Mouse (Mus musculus): ENCODE data around the gene Pigl. TPM values are rescaled to one million over a fixed set of nuclear protein-coding genes. Genes with fewer than 3 reads are reported as not detected.

Gene Pigl
- polyA plus RNA-seq, 1 experiment, result 5.8 TPM

GRCm38 (mm10) chr11:62539089-62539890 is 81.0 kb downstream of the Pigl start, which contains the start of gene Cenpv:
Cenpv (minus strand) TSS chr11:62539261.
- WGBS, result 6% methylated on average over 49 of the region's 57 CpGs
- TF ChIP-seq CTCF (IDR thresholded peaks at IDR 0.05; ENCODE audit: extremely low read depth, insufficient read length, insufficient replicate concordance, low read depth, low read length) (no peak), POLR2A (IDR thresholded peaks at IDR 0.05; ENCODE audit: low read depth, low read length) (peak; percentile 72)
- H3K36me3 ChIP-seq (ENCODE audit: control insufficient read depth, insufficient read depth, low read length), result peaks cover 2% of the 10 kb centered on the region
- H3K27ac ChIP-seq (ENCODE audit: insufficient read depth, low read depth, low read length), result peak within 1 kb of the TSS; percentile 76
- no peaks in the 10 kb centered on the region for H3K27me3 ChIP-seq (ENCODE audit: control insufficient read depth, insufficient read depth, low read length)
- H3K4me1 ChIP-seq (ENCODE audit: control insufficient read depth, insufficient read depth, insufficient read length, low read length), result peaks cover 4% of the 10 kb centered on the region; the same call in 1 of the 2 replicates
- H3K4me3 ChIP-seq (ENCODE audit: low read depth, low read length), result peak within 1 kb of the TSS; percentile 96

- H3K27ac ChIP-seq (ENCODE audit: insufficient read depth, low read depth, low read length), result no peak overlapping the region
- H3K36me3 ChIP-seq (ENCODE audit: control insufficient read depth, insufficient read depth, low read length), result no peaks in the 10 kb centered on the region; the same call in 1 of the 2 replicates
- TF ChIP-seq CTCF (IDR thresholded peaks at IDR 0.05; ENCODE audit: extremely low read depth, insufficient read length, insufficient replicate concordance, low read depth, low read length), result no peak
- no peak for TF ChIP-seq POLR2A (IDR thresholded peaks at IDR 0.05; ENCODE audit: low read depth, low read length)
- H3K27me3 ChIP-seq (ENCODE audit: control insufficient read depth, insufficient read depth, low read length), result no peaks in the 10 kb centered on the region
- H3K4me1 ChIP-seq (ENCODE audit: control insufficient read depth, insufficient read depth, insufficient read length, low read length), result peaks cover 2% of the 10 kb centered on the region; the same call in 1 of the 2 replicates
- 90% methylated on average over 7 of the region's 7 CpGs for WGBS
- H3K4me3 ChIP-seq (ENCODE audit: low read depth, low read length), result no peak overlapping the region
Measured at GRCm38 (mm10) chr11:62540167-62540566, 81.9 kb downstream of the Pigl start.

- Histone ChIP-seq H3K27ac (ENCODE audit: insufficient read depth, low read depth, low read length) (no peak overlapping the region), H3K27me3 (ENCODE audit: control insufficient read depth, insufficient read depth, low read length) (no peaks in the 10 kb centered on the region), H3K4me1 (ENCODE audit: control insufficient read depth, insufficient read depth, insufficient read length, low read length) (peaks cover 2% of the 10 kb centered on the region; the same call in 1 of the 2 replicates), H3K4me3 (ENCODE audit: low read depth, low read length) (no peak overlapping the region), H3K36me3 (ENCODE audit: control insufficient read depth, insufficient read depth, low read length) (no peaks in the 10 kb centered on the region)
- 49% methylated on average over 2 of the region's 2 CpGs for WGBS
- no peak for TF ChIP-seq CTCF (IDR thresholded peaks at IDR 0.05; ENCODE audit: extremely low read depth, insufficient read length, insufficient replicate concordance, low read depth, low read length)
- no peak for TF ChIP-seq POLR2A (IDR thresholded peaks at IDR 0.05; ENCODE audit: low read depth, low read length)
Measured at GRCm38 (mm10) chr11:62540969-62541368, 82.7 kb downstream of the Pigl start.

GRCm38 (mm10) chr11:62541581-62541980 is 83.3 kb downstream of the Pigl start:
- no peak for TF ChIP-seq POLR2A (IDR thresholded peaks at IDR 0.05; ENCODE audit: low read depth, low read length)
- no peak for TF ChIP-seq CTCF (IDR thresholded peaks at IDR 0.05; ENCODE audit: extremely low read depth, insufficient read length, insufficient replicate concordance, low read depth, low read length)
- peaks cover 2% of the 10 kb centered on the region; the same call in 1 of the 2 replicates for H3K4me1 ChIP-seq (ENCODE audit: control insufficient read depth, insufficient read depth, insufficient read length, low read length)
- H3K27me3 ChIP-seq (ENCODE audit: control insufficient read depth, insufficient read depth, low read length), result no peaks in the 10 kb centered on the region
- no peak overlapping the region for H3K27ac ChIP-seq (ENCODE audit: insufficient read depth, low read depth, low read length)
- no peaks in the 10 kb centered on the region for H3K36me3 ChIP-seq (ENCODE audit: control insufficient read depth, insufficient read depth, low read length)
- whole genome bisulfite sequencing, result 94% methylated on average over 8 of the region's 8 CpGs
- H3K4me3 ChIP-seq (ENCODE audit: low read depth, low read length), result no peak overlapping the region

GRCm38 (mm10) chr11:62543991-62544390 is 85.7 kb downstream of the Pigl start:
- TF ChIP-seq POLR2A (IDR thresholded peaks at IDR 0.05; ENCODE audit: low read depth, low read length) (no peak), CTCF (IDR thresholded peaks at IDR 0.05; ENCODE audit: extremely low read depth, insufficient read length, insufficient replicate concordance, low read depth, low read length) (no peak)
- WGBS, result 85% methylated on average over 3 of the region's 3 CpGs

GRCm38 (mm10) chr11:62549782-62550181 is 91.5 kb downstream of the Pigl start:
- peaks cover 17% of the 10 kb centered on the region for H3K36me3 ChIP-seq (ENCODE audit: control insufficient read depth, insufficient read depth, low read length)
- WGBS, result under 1% methylated on average over 5 of the region's 5 CpGs
- peak overlapping the region; percentile 100 for H3K27ac ChIP-seq (ENCODE audit: insufficient read depth, low read depth, low read length)
- peaks cover 2% of the 10 kb centered on the region; the same call in 1 of the 2 replicates for H3K4me1 ChIP-seq (ENCODE audit: control insufficient read depth, insufficient read depth, insufficient read length, low read length)
- TF ChIP-seq POLR2A (IDR thresholded peaks at IDR 0.05; ENCODE audit: low read depth, low read length) (no peak), CTCF (IDR thresholded peaks at IDR 0.05; ENCODE audit: extremely low read depth, insufficient read length, insufficient replicate concordance, low read depth, low read length) (no peak)
- H3K27me3 ChIP-seq (ENCODE audit: control insufficient read depth, insufficient read depth, low read length), result no peaks in the 10 kb centered on the region
- no peak overlapping the region for H3K4me3 ChIP-seq (ENCODE audit: low read depth, low read length)

More at GRCm38 (mm10) chr11:62543991-62544390, 85.7 kb downstream of the Pigl start:
- H3K27me3 ChIP-seq (ENCODE audit: control insufficient read depth, insufficient read depth, low read length), result no peaks in the 10 kb centered on the region
- no peak overlapping the region for H3K4me3 ChIP-seq (ENCODE audit: low read depth, low read length)
- H3K36me3 ChIP-seq (ENCODE audit: control insufficient read depth, insufficient read depth, low read length), result no peaks in the 10 kb centered on the region
- no peak overlapping the region for H3K27ac ChIP-seq (ENCODE audit: insufficient read depth, low read depth, low read length)
- H3K4me1 ChIP-seq (ENCODE audit: control insufficient read depth, insufficient read depth, insufficient read length, low read length), result no peaks in the 10 kb centered on the region

GRCm38 (mm10) chr11:62550227-62550685 is 92.0 kb downstream of the Pigl start:
- under 1% methylated on average over 11 of the region's 11 CpGs for WGBS
- H3K27me3 ChIP-seq (ENCODE audit: control insufficient read depth, insufficient read depth, low read length), result no peaks in the 10 kb centered on the region
- peaks cover 4% of the 10 kb centered on the region for H3K4me1 ChIP-seq (ENCODE audit: control insufficient read depth, insufficient read depth, insufficient read length, low read length)
- H3K4me3 ChIP-seq (ENCODE audit: low read depth, low read length), result peak overlapping the region; percentile 81
- TF ChIP-seq POLR2A (IDR thresholded peaks at IDR 0.05; ENCODE audit: low read depth, low read length) (no peak), CTCF (IDR thresholded peaks at IDR 0.05; ENCODE audit: extremely low read depth, insufficient read length, insufficient replicate concordance, low read depth, low read length) (no peak)
- H3K27ac ChIP-seq (ENCODE audit: insufficient read depth, low read depth, low read length), result peak overlapping the region; percentile 100
- H3K36me3 ChIP-seq (ENCODE audit: control insufficient read depth, insufficient read depth, low read length), result peaks cover 18% of the 10 kb centered on the region
